Mouse (Mus musculus) liver, embryonic 14.5 days (tissue): ENCODE measurements around the gene Nufip1. TPM values are rescaled to one million over a fixed set of nuclear protein-coding genes. Genes with fewer than 3 reads are reported as not detected.

ENCODE experiments used
- ATAC-seq: fragments of 200-750 bp; cut with Nextera tagmentation; 2 replicates; pipeline ENCODE4 v1.8.0; 2017; ENCODE audit warnings: moderate number of reproducible peaks, mild to moderate bottlenecking, moderate library complexity; ENCODE audit not compliant: insufficient read depth
- DNase-seq, 3 experiments: peaks; one replicate each; pipeline ENCODE4 v3.0.0-alpha.2; 2012 to 2013; ENCODE audit warnings: low read depth in 3 of 3, low spot score in 3 of 3
- H3K27ac ChIP-seq: fragments of 300-500 bp; sonication (generic); 2 replicates; pipeline ENCODE4 v1.5.1; 2014; ENCODE audit warnings: moderate library complexity, mild to moderate bottlenecking, control low read depth, inconsistent platforms
- H3K27me3 ChIP-seq: fragments of 300-500 bp; sonication (generic); 2 replicates; pipeline ENCODE4 v1.6.1; 2014; ENCODE audit warnings: mild to moderate bottlenecking, low read length, moderate library complexity; ENCODE audit not compliant: control insufficient read depth, insufficient read depth
- H3K36me3 ChIP-seq: fragments of 300-500 bp; sonication (generic); replicated peaks from 2 replicates; pipeline ENCODE4 v1.6.1; 2014; ENCODE audit warnings: low read depth; ENCODE audit not compliant: control insufficient read depth, insufficient read depth
- H3K4me1 ChIP-seq, 2 experiments: fragments of 200-500 bp in 1 of 2; fragments of 300-500 bp in 1 of 2; sonication (generic) in 1 of 2; replicated peaks; 2 replicates each; pipeline ENCODE4 v1.6.1; 2012 to 2014; ENCODE audit warnings: antibody characterized with exemption in 1 of 2, inconsistent platforms in 1 of 2, low read length in 1 of 2; ENCODE audit not compliant: control insufficient read depth in 2 of 2, insufficient read depth in 2 of 2
- H3K4me2 ChIP-seq: fragments of 300-500 bp; sonication (generic); 2 replicates; pipeline ENCODE4 v1.6.1; 2014; ENCODE audit warnings: low read depth, mild to moderate bottlenecking, control low read depth, moderate library complexity
- H3K4me3 ChIP-seq, 2 experiments: fragments of 200-500 bp in 1 of 2; fragments of 300-500 bp in 1 of 2; sonication (generic) in 1 of 2; 2 replicates each; pipeline ENCODE4 v1.5.1; 2012 to 2014; ENCODE audit warnings: low read depth in 2 of 2, low read length in 2 of 2, mild to moderate bottlenecking in 2 of 2, control low read depth in 1 of 2, inconsistent platforms in 1 of 2, moderate library complexity in 1 of 2; ENCODE audit not compliant: insufficient read depth in 1 of 2
- H3K9ac ChIP-seq: fragments of 300-500 bp; sonication (generic); replicated peaks from 2 replicates; pipeline ENCODE4 v1.6.1; 2014; ENCODE audit warnings: mild to moderate bottlenecking, control low read depth, moderate library complexity
- H3K9me3 ChIP-seq: fragments of 300-500 bp; sonication (generic); 2 replicates; pipeline ENCODE4 v1.6.1; 2016; ENCODE audit warnings: low read length, mixed read lengths; ENCODE audit not compliant: control insufficient read depth
- CTCF ChIP-seq: IDR thresholded peaks from 2 replicates; pipeline ENCODE4 v1.5.1; 2016; ENCODE audit warnings: antibody characterized with exemption, low read depth, control low read depth
- EP300 ChIP-seq: IDR thresholded peaks from 2 replicates; pipeline ENCODE4 v1.6.1; 2016; ENCODE audit warnings: antibody characterized with exemption, low read depth
- WGBS: fragments of 180-500 bp; shearing (Covaris S2); extraction: QIAGEN DNeasy Blood & Tissue Kit; methylation state at CpG from one replicate; pipeline ENCODE4 v1.1.7; 2014; ENCODE audit not compliant: insufficient replicate concordance; 5-methylcytosine and 5-hydroxymethylcytosine counted together
- polyA plus RNA-seq, 2 experiments: library from polyadenylated mRNA; depleted of rRNA in 1 of 2; stranded (reverse) in 1 of 2; unstranded in 1 of 2; fragments of >200 nt; fragmentation: Nextera tagmentation in 1 of 2; extraction: Ambion mirVana in 1 of 2; gene quantifications; 2 replicates each; pipeline versions ENCODE4 v1.2.1 to v1.2.3; 2012 to 2014

The Nufip1 gene
- polyA plus RNA-seq, 2 experiments = 3.1 to 4.6 TPM

GRCm38 (mm10) chr14:76151820-76152161, 41.1 kb downstream of the Nufip1 start:
- peak overlapping the region; percentile 70 for H3K4me2 ChIP-seq
- H3K9me3 ChIP-seq = no peaks in the 10 kb centered on the region
- no peak for ATAC-seq

GRCm38 (mm10) chr14:76152162-76153002, 41.7 kb downstream of the Nufip1 start:
- Histone ChIP-seq H3K27ac (peak overlapping the region; percentile 92), H3K9me3 (no peaks in the 10 kb centered on the region), H3K9ac (peak overlapping the region; percentile 89), H3K4me3 (peak overlapping the region; percentile 75 to 79), H3K27me3 (no peaks in the 10 kb centered on the region), H3K4me2 (peak overlapping the region; percentile 70), H3K36me3 (no peaks in the 10 kb centered on the region), H3K4me1 (peaks cover 2 to 15% of the 10 kb centered on the region in 2 experiments; a peak in 3 of 4 replicates)
- TF ChIP-seq EP300 = 0 out of 2 replicates have a peak, but pooled peaks have one; percentile 22
- peak; percentile 46; the same call in 1 of the 2 replicates for TF ChIP-seq CTCF
- DNase-seq = peak; percentile 91 to 94 (median 92)
- WGBS = under 1% methylated on average over 41 of the region's 41 CpGs
- ATAC-seq = peak; percentile 87

More at GRCm38 (mm10) chr14:76151820-76152161, 41.1 kb downstream of the Nufip1 start:
- DNase-seq = no peak
- TF ChIP-seq EP300 (no peak), CTCF (no peak)
- Histone ChIP-seq H3K4me1 (peaks cover 2 to 14% of the 10 kb centered on the region in 2 experiments; a peak in 3 of 4 replicates), H3K4me3 (peak overlapping the region; percentile 75 to 79), H3K36me3 (no peaks in the 10 kb centered on the region), H3K27ac (peak overlapping the region; percentile 92), H3K27me3 (no peaks in the 10 kb centered on the region), H3K9ac (peak overlapping the region; percentile 89)
- under 1% methylated on average over 10 of the region's 10 CpGs for WGBS

GRCm38 (mm10) chr14:76153003-76153675, 42.4 kb downstream of the Nufip1 start:
- Histone ChIP-seq H3K36me3 (no peaks in the 10 kb centered on the region), H3K9ac (peak overlapping the region; percentile 57), H3K4me1 (peaks cover 2 to 22% of the 10 kb centered on the region in 2 experiments; a peak in 3 of 4 replicates), H3K4me2 (peak overlapping the region; percentile 70), H3K27ac (peak overlapping the region; percentile 66), H3K27me3 (no peaks in the 10 kb centered on the region), H3K4me3 (peak overlapping the region; percentile 66 to 79), H3K9me3 (no peaks in the 10 kb centered on the region)
- DNase-seq = peak in 2 of 3 experiments; percentile 16 to 28
- TF ChIP-seq EP300 (no peak), CTCF (no peak)
- ATAC-seq = peak; percentile 6; the same call in 1 of the 2 replicates
- 4% methylated on average over 24 of the region's 24 CpGs for WGBS

GRCm38 (mm10) chr14:76153828-76154227, 43.1 kb downstream of the Nufip1 start:
- WGBS = 14% methylated on average over 6 of the region's 6 CpGs
- TF ChIP-seq EP300 = no peak
- TF ChIP-seq CTCF = no peak
- no peak for ATAC-seq
- H3K4me1 ChIP-seq = peaks cover 2 to 24% of the 10 kb centered on the region in 2 experiments; a peak in 3 of 4 replicates
- peak overlapping the region; percentile 70 for H3K4me2 ChIP-seq
- H3K9ac ChIP-seq = no peak overlapping the region
- H3K4me3 ChIP-seq = no peak overlapping the region
- no peaks in the 10 kb centered on the region for H3K36me3 ChIP-seq
- H3K27me3 ChIP-seq = no peaks in the 10 kb centered on the region
- no peak overlapping the region for H3K27ac ChIP-seq
- H3K9me3 ChIP-seq = no peaks in the 10 kb centered on the region
- no peak for DNase-seq
